Mouse (Mus musculus): ENCODE results near the gene Ubr2. TPM values are rescaled to one million over a fixed set of nuclear protein-coding genes. Genes with fewer than 3 reads are reported as not detected.

The Ubr2 gene
- total and polyA plus RNA-seq, 3 experiments, result 15.3 to 353 (median 33.8) TPM

GRCm38 (mm10) chr17:46995621-46996020 lies 14.7 kb downstream of the Ubr2 start:
- H3K27me3 ChIP-seq (ENCODE audit: control insufficient read depth in 1 of 2, insufficient read depth in 2 of 2, low read length in 2 of 2), result no peaks in the 10 kb centered on the region
- H3K9me3 ChIP-seq (replicated peaks; ENCODE audit: insufficient read depth, low read length), result no peaks in the 10 kb centered on the region
- no peak overlapping the region for H3K4me3 ChIP-seq (ENCODE audit: control insufficient read depth in 1 of 2, insufficient read depth in 1 of 2, low read depth in 2 of 2, low read length in 2 of 2)
- TF ChIP-seq POLR2AphosphoS2 (IDR thresholded peaks at IDR 0.05; ENCODE audit: low read length) (no peak), GATA1 (IDR thresholded peaks at IDR 0.05; ENCODE audit: low read depth, low read length) (no peak), MAZ (IDR thresholded peaks at IDR 0.05; ENCODE audit: low read depth, low read length) (no peak), EP300 (IDR thresholded peaks at IDR 0.05; ENCODE audit: low read depth in 1 of 2, low read length in 2 of 2) (no peak), ETS1 (IDR thresholded peaks at IDR 0.05; ENCODE audit: low read depth, low read length) (no peak), CTCF (IDR thresholded peaks at IDR 0.05 in 2 of 3, conservative IDR thresholded peaks at IDR 0.05 in 1 of 3; ENCODE audit: control insufficient read depth in 1 of 3, insufficient read depth in 1 of 3, low read depth in 2 of 3, low read length in 3 of 3, poor library complexity in 1 of 3, severe bottlenecking in 1 of 3) (no peak), TBP (IDR thresholded peaks at IDR 0.05; ENCODE audit: low read depth, low read length) (no peak), MYB (IDR thresholded peaks at IDR 0.05; ENCODE audit: low read depth, low read length) (no peak), BHLHE40 (IDR thresholded peaks at IDR 0.05; ENCODE audit: borderline replicate concordance, low read depth, low read length) (no peak)
- no peak overlapping the region for H3K27ac ChIP-seq (ENCODE audit: control insufficient read depth, low read depth, low read length)
- no peaks in the 10 kb centered on the region for H3K4me1 ChIP-seq (ENCODE audit: control insufficient read depth in 1 of 2, insufficient read depth in 2 of 2, low read length in 2 of 2)
- peaks cover 0 to 44% of the 10 kb centered on the region in 2 experiments; a peak in 2 of 4 replicates for H3K36me3 ChIP-seq (ENCODE audit: control insufficient read depth in 1 of 2, insufficient read depth in 2 of 2, low read length in 2 of 2)
- DNase-seq (ENCODE audit: low read depth, low spot score), result no peak
- H3K9ac ChIP-seq (ENCODE audit: control insufficient read depth, low read depth, low read length, poor library complexity, severe bottlenecking), result no peak overlapping the region
- peaks cover 3% of the 10 kb centered on the region; the same call in 1 of the 2 replicates for H3K79me2 ChIP-seq (ENCODE audit: control insufficient read depth, insufficient read depth, low read length, poor library complexity)

- H3K9me3 ChIP-seq (replicated peaks; ENCODE audit: insufficient read depth, low read length), result no peaks in the 10 kb centered on the region
- no peak overlapping the region for H3K9ac ChIP-seq (ENCODE audit: control insufficient read depth, low read depth, low read length, poor library complexity, severe bottlenecking)
- peaks cover 0 to 43% of the 10 kb centered on the region in 2 experiments; a peak in 2 of 4 replicates for H3K36me3 ChIP-seq (ENCODE audit: control insufficient read depth in 1 of 2, insufficient read depth in 2 of 2, low read length in 2 of 2)
- H3K79me2 ChIP-seq (ENCODE audit: control insufficient read depth, insufficient read depth, low read length, poor library complexity), result peaks cover 3% of the 10 kb centered on the region; the same call in 1 of the 2 replicates
- H3K27ac ChIP-seq (ENCODE audit: control insufficient read depth, low read depth, low read length), result no peak overlapping the region
- no peaks in the 10 kb centered on the region for H3K27me3 ChIP-seq (ENCODE audit: control insufficient read depth in 1 of 2, insufficient read depth in 2 of 2, low read length in 2 of 2)
- no peak for TF ChIP-seq SMC3 (IDR thresholded peaks at IDR 0.05; ENCODE audit: low read depth, low read length)
- TF ChIP-seq MYB (IDR thresholded peaks at IDR 0.05; ENCODE audit: low read depth, low read length), result no peak
- no peak for TF ChIP-seq KAT2A (conservative IDR thresholded peaks at IDR 0.05; ENCODE audit: low read depth, low read length)
- no peak for TF ChIP-seq CTCF (IDR thresholded peaks at IDR 0.05 in 2 of 3, conservative IDR thresholded peaks at IDR 0.05 in 1 of 3; ENCODE audit: control insufficient read depth in 1 of 3, insufficient read depth in 1 of 3, low read depth in 2 of 3, low read length in 3 of 3, poor library complexity in 1 of 3, severe bottlenecking in 1 of 3)
- TF ChIP-seq ETS1 (IDR thresholded peaks at IDR 0.05; ENCODE audit: low read depth, low read length), result no peak
- TF ChIP-seq EP300 (IDR thresholded peaks at IDR 0.05; ENCODE audit: low read depth in 1 of 2, low read length in 2 of 2), result no peak
- no peak for TF ChIP-seq ZKSCAN1 (IDR thresholded peaks at IDR 0.05; ENCODE audit: low read depth, low read length)
- no peak for TF ChIP-seq E2F4 (IDR thresholded peaks at IDR 0.05; ENCODE audit: borderline replicate concordance, low read depth, low read length)
- no peak for TF ChIP-seq MAFK (IDR thresholded peaks at IDR 0.05; ENCODE audit: borderline replicate concordance, low read depth, low read length)
- no peak for TF ChIP-seq CHD2 (IDR thresholded peaks at IDR 0.05; ENCODE audit: low read length)
- peak; percentile 19 for DNase-seq (ENCODE audit: low read depth, low spot score)
- H3K4me1 ChIP-seq (ENCODE audit: control insufficient read depth in 1 of 2, insufficient read depth in 2 of 2, low read length in 2 of 2), result no peaks in the 10 kb centered on the region
- H3K4me3 ChIP-seq (ENCODE audit: control insufficient read depth in 1 of 2, insufficient read depth in 1 of 2, low read depth in 2 of 2, low read length in 2 of 2), result no peak overlapping the region
These were observed 15.5 kb downstream of the Ubr2 start for GRCm38 (mm10) chr17:46994641-46995398.

Data from MEL (cell line).